Mouse (Mus musculus) small intestine, adult 2 months (tissue): Measurements from ENCODE around the gene Platr17.

Experiments used
- CTCF ChIP-seq: fragments of 200-500 bp; IDR thresholded peaks from 2 replicates; pipeline ENCODE4 v1.5.1; 2012; ENCODE audit warnings: low read depth, mild to moderate bottlenecking, control low read depth, inconsistent platforms, low read length, moderate library complexity, mixed read lengths; ENCODE audit not compliant: insufficient replicate concordance, insufficient read length; ENCODE audit errors: extremely low read depth
- POLR2A ChIP-seq: fragments of 200-500 bp; IDR thresholded peaks from 2 replicates; pipeline ENCODE4 v1.6.1; 2012; ENCODE audit warnings: low read depth, mild to moderate bottlenecking, control low read depth, inconsistent platforms, low read length, moderate library complexity

DNA sequence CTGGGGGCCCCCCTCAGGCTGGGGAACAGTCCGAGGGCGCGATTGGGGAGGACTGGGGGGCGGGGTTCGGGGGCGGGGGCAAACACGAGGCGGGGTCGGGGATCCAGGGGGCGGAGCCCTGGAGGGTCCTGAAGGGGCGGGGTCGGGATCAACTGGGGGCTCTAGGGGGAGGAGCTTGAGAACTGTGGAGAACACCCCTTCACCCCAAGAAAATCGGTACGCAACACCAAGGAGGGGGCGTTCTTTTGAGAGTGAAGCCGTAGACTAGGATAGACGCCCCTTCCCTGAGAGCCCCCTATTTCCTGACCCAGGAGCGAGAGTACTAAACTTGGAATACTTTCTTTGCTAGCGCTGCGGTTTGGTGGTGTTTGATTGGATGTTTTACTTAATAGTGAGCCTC lies 11.4 kb downstream of the Platr17 start:
- TF ChIP-seq CTCF (no peak), POLR2A (no peak)
